ENCODE assay signal across 20 mouse cellular contexts in the genomic region with DNA sequence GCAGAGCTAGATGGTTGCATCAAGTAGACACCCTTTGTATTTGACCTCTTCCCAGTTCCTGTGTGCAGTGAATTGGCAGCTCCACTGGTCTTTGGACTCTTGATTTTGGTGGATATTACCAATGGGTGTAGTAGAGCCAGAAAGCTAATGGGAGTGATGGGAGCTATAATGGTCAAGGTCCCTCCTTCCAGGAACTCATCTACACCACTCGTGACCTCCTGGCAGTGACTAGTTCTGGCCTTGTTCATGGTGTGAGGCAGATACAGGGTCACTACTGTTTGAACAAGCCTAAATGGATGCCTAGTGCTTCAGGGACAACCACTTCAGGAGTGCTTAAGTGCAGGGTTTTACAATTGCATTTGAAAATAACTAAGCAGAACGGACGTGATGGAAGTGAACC.
"Had no signal": no experiment of that assay in that cellular context is flagged by ENCODE, and none has a peak within 500 bp of the region (broad histone marks: within the 10 kb centered on the region; RNA-seq: fewer than 3 reads in every experiment).

No protein-coding gene starts in this region.

- H3K4me1 ChIP-seq: limb, embryonic 12.5 days; limb, embryonic 15.5 days; lung, embryonic 15.5 days; neural tube, embryonic 12.5 days; neural tube, embryonic 15.5 days had no signal

- H3K9ac ChIP-seq: limb, embryonic 12.5 days; limb, embryonic 15.5 days; liver, embryonic 15.5 days; lung, embryonic 15.5 days; neural tube, embryonic 12.5 days; neural tube, embryonic 15.5 days had no signal

- H3K4me2 ChIP-seq: limb, embryonic 12.5 days; limb, embryonic 15.5 days; liver, embryonic 15.5 days; lung, embryonic 15.5 days; midbrain, embryonic 11.5 days; neural tube, embryonic 12.5 days; neural tube, embryonic 15.5 days had no signal

- H3K27ac ChIP-seq: limb, embryonic 12.5 days; limb, embryonic 15.5 days; liver, embryonic 15.5 days; lung, embryonic 15.5 days; neural tube, embryonic 12.5 days; neural tube, embryonic 15.5 days had no signal

- DNase-seq: kidney, adult 2 months; kidney, postnatal 10 days; kidney, postnatal 4 days; left cerebral cortex, postnatal 4 days; lung, postnatal 14 days; lung, postnatal 4 days; midbrain, embryonic 14.5 days; right cerebral cortex, adult 18-20 months; right cerebral cortex, postnatal 14 days; right cerebral cortex, postnatal 4 days; thymus, adult 18-20 months; thymus, postnatal 14 days; thymus, postnatal 4 days had no signal

- H3K9me3 ChIP-seq: limb, embryonic 12.5 days; limb, embryonic 15.5 days; liver, embryonic 15.5 days; lung, embryonic 15.5 days; neural tube, embryonic 12.5 days; neural tube, embryonic 15.5 days had no signal

- H3K4me3 ChIP-seq: limb, embryonic 12.5 days; limb, embryonic 15.5 days; liver, embryonic 15.5 days; lung, embryonic 15.5 days; neural tube, embryonic 12.5 days; neural tube, embryonic 15.5 days had no signal

- H3K27me3 ChIP-seq: limb, embryonic 12.5 days; limb, embryonic 15.5 days; liver, embryonic 15.5 days; lung, embryonic 15.5 days; neural tube, embryonic 12.5 days; neural tube, embryonic 15.5 days had no signal
